Mouse (Mus musculus) gastrocnemius, adult 2 months (tissue): ENCODE results near the gene Ndufa7. TPM values are rescaled to one million over a fixed set of nuclear protein-coding genes. Genes with fewer than 3 reads are reported as not detected.

ENCODE experiments used
- DNase-seq: peaks from one replicate; pipeline ENCODE4 v3.0.0; 2022
- H3K27ac ChIP-seq: fragments of 200-600 bp; 2 replicates; pipeline ENCODE4 v1.8.1; 2022; ENCODE audit warnings: mild to moderate bottlenecking
- H3K4me3 ChIP-seq: fragments of 200-600 bp; 2 replicates; pipeline ENCODE4 v1.8.1; 2022; ENCODE audit warnings: mild to moderate bottlenecking, moderate library complexity
- CTCF ChIP-seq: fragments of 200-600 bp; IDR thresholded peaks from 2 replicates; pipeline ENCODE4 v1.8.1; 2022; ENCODE audit warnings: antibody characterized with exemption, mild to moderate bottlenecking, moderate library complexity
- intact Hi-C: fragments of 180-260 bp; cut with DNase I; formaldehyde crosslinking; loops from one replicate; pipeline ENCODE4 v1.15.1; 2025
- long read RNA-seq, 2 experiments: library from polyadenylated mRNA; stranded (forward); transcript quantifications; one replicate each; pipeline ENCODE4 v2.0.0; 2021
- total RNA-seq, 2 experiments: library from RNA; stranded (reverse); gene quantifications; 2 replicates each; pipeline ENCODE4 v1.2.3; 2021

Gene Ndufa7
- 100 to 1,000 TPM; 351 to 407 TPM for total RNA-seq
- long read RNA-seq, experiment 1, transcript Ndufa7-201 (4 exons, 528 nt), result major isoform, 421 of 452 reads
- long read RNA-seq, experiment 1, transcript Ndufa7-204 (2 exons, 610 nt), result minor isoform, 9 of 452 reads
- long read RNA-seq, experiment 1, partial matches to known transcripts, result 0 of 452 reads
- long read RNA-seq, experiment 1, other reads (novel, unspliced or antisense), result 15 of 452 reads
- long read RNA-seq, experiment 2, transcript Ndufa7-204 (2 exons, 610 nt), result minor isoform, 16 of 444 reads
- long read RNA-seq, experiment 2, transcript Ndufa7-201 (4 exons, 528 nt), result major isoform, 416 of 444 reads
- long read RNA-seq, experiment 2, partial matches to known transcripts, result 0 of 444 reads
- long read RNA-seq, experiment 2, other reads (novel, unspliced or antisense), result 6 of 444 reads

- intact Hi-C loops, result loop anchor here (10.0 kb wide), 2 partner anchors 280 to 470 kb away; partner anchors contain the start of gene Zfp81
Observed at GRCm38 (mm10) chr17:33824084-33824996, at the start of gene Ndufa7, which contains the start of gene Rps28. Gene Ndufa7 (plus strand): TSS chr17:33824572. Gene Rps28 (minus strand): TSS chr17:33824562.

GRCm38 (mm10) chr17:33774573-33775155, 49.7 kb upstream of the Ndufa7 start:
- DNase-seq, result no peak
- H3K4me3 ChIP-seq, result no peak overlapping the region
- TF ChIP-seq CTCF, result no peak
- intact Hi-C loops, result no loop called here
- no peak overlapping the region for H3K27ac ChIP-seq

More at GRCm38 (mm10) chr17:33824084-33824996, at the start of gene Ndufa7, which contains the start of gene Rps28:
- Histone ChIP-seq H3K27ac (peak within 1 kb of the TSS; percentile 97), H3K4me3 (peak within 1 kb of the TSS; percentile 90)
- no peak for TF ChIP-seq CTCF
- DNase-seq, result peak; percentile 97

GRCm38 (mm10) chr17:33775287-33775686, 49.1 kb upstream of the Ndufa7 start:
- TF ChIP-seq CTCF, result no peak
- H3K4me3 ChIP-seq, result no peak overlapping the region
- intact Hi-C loops, result no loop called here
- no peak for DNase-seq
- no peak overlapping the region for H3K27ac ChIP-seq

DNA sequence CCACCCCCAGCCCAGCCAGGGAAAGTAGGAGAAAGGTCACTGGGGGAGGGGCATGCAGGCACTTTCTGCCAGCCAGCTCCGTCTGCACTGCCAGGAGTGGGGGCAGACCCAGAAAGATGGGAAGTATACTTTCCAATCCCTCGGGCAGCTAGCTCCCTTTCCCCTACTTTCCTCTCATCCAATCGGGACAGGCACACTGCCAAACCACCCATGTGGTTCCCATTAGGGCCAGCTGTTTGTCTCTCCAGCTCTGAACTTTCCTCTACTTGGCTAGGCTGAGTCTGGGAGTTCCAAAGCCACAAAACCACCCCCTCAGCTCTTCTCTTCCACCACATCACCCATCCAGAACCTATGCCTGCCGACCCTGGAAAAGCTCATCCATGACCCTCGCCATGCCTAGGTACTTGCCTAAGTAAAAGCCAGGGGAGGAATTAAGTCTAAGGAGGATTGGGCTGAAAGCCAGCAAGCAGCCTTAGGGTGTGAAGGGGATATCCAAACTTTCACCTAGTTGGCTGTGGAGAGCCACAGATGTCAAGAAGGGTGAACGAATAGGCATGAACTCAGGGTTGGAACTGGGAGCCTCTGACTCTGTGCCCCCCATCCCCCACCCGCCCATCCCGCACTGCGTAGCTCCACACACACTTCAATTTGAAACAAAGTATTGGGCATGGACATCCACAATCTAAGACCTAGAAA, 45.0 kb upstream of the Ndufa7 start:
- peak overlapping the region; percentile 80 for H3K4me3 ChIP-seq
- intact Hi-C loops, result loop anchor here (2.0 kb wide), 1 partner anchor 23 kb away; no protein-coding TSS in a partner anchor
- H3K27ac ChIP-seq, result peak overlapping the region; percentile 91
- DNase-seq, result peak; percentile 95
- no peak for TF ChIP-seq CTCF

DNA sequence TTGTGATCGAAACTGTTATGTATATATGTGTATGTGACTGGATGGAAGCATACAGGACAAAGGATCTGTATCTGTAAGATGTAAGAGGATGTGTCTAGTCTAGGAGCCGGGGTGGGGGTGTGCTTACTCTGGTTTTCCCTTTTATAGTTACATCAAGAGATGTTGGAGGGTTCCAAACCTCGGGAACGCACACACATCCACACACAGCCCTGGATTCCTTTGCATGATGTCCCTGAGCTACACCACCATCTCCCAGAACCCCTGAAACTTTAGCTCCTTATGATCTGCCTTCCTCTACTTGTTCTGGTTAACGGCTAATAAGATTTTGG, 44.4 kb upstream of the Ndufa7 start:
- H3K4me3 ChIP-seq, result peak overlapping the region; percentile 80
- TF ChIP-seq CTCF, result no peak
- intact Hi-C loops, result loop anchor here (2.0 kb wide), 1 partner anchor 23 kb away; no protein-coding TSS in a partner anchor
- peak overlapping the region; percentile 91 for H3K27ac ChIP-seq
- no peak for DNase-seq

GRCm38 (mm10) chr17:33780431-33780830, 43.9 kb upstream of the Ndufa7 start:
- peak overlapping the region; percentile 91 for H3K27ac ChIP-seq
- intact Hi-C loops, result no loop called here
- H3K4me3 ChIP-seq, result peak overlapping the region; percentile 80
- DNase-seq, result peak; percentile 51
- no peak for TF ChIP-seq CTCF

DNA sequence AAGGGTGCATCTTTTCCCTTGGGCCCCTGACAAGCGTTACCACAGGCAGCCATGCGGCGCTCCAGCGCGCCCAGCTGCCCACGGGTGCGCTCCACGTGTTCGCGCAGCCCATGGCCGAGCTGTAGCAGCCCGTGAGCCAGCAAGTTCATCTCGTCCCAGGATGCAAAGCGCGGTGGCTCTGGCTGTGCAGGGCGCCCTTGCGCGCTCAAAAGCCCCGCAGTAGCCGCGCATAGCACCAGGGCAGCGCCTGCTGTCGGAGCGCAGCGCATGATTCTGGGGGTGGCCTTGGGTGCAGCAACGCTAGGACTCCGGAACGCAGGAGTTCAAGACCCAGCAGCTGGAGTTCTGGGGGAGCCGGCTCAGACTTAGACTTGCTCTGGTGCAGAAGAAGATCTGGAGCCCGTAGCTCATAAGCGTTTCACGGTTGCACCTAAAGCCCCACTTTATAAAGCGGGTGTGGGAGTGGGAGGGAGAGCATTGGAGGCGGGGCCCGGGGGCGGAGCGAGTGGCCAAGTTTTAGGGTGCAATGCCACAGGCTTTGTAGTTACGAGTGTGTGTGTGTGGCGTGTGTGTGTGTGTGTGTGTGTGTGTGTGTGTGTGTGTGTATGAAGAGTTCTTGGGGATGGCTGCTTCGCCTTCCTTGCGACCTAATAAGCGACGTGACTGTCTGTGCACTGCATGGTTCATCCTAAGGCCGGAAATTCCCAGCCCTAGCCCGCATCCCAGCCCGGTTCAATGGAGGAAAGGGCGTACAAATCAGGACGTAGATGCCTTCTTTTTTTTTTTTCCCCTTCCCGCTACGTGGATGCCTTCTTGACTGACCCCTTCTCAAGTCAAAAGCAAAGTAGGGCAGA, 43.0 kb upstream of the Ndufa7 start, which contains the start of gene Angptl4:
Gene Angptl4 (minus strand): TSS at position 707 of the 854 bp plus-strand sequence.
- TF ChIP-seq CTCF, result peak; percentile 6; the same call in 1 of the 2 replicates
- peak; percentile 84 for DNase-seq
- intact Hi-C loops, result no loop called here
- Histone ChIP-seq H3K27ac (peak within 1 kb of the TSS; percentile 91), H3K4me3 (peak within 1 kb of the TSS; percentile 80)

GRCm38 (mm10) chr17:33782067-33782466, 42.3 kb upstream of the Ndufa7 start:
- no peak for DNase-seq
- H3K4me3 ChIP-seq, result peak overlapping the region; percentile 80
- TF ChIP-seq CTCF, result peak; percentile 8; the same call in 1 of the 2 replicates
- intact Hi-C loops, result no loop called here
- peak overlapping the region; percentile 91 for H3K27ac ChIP-seq

GRCm38 (mm10) chr17:33783408-33783807, 41.0 kb upstream of the Ndufa7 start:
- TF ChIP-seq CTCF, result no peak
- Histone ChIP-seq H3K27ac (peak overlapping the region; percentile 91), H3K4me3 (no peak overlapping the region)
- peak; percentile 88 for DNase-seq
- intact Hi-C loops, result no loop called here

DNA sequence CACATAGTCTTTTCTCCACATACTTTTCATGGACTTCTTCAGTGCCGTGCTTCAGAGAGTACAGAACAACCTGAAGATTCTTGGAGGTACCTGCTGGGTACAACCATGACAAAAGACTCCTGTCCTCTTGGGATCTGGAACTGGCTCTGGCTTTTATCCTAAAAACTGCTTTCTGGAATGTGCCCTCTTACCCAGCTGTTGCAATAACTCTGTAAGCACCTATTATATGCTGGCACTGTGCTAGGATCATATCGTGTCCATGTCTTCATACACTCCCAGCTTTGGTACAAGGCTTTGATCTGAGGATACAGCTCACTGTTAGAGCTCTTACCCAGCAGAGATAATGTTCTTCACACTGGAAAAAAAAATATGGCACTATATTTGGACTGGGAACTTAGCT, 39.4 kb upstream of the Ndufa7 start:
- no peak for TF ChIP-seq CTCF
- intact Hi-C loops, result no loop called here

GRCm38 (mm10) chr17:33786375-33786774, 38.0 kb upstream of the Ndufa7 start:
- Histone ChIP-seq H3K27ac (no peak overlapping the region), H3K4me3 (no peak overlapping the region)
- DNase-seq, result no peak
- intact Hi-C loops, result no loop called here
- TF ChIP-seq CTCF, result no peak

More for the DNA sequence above, 39.4 kb upstream of the Ndufa7 start:
- no peak overlapping the region for H3K4me3 ChIP-seq
- DNase-seq, result no peak
- H3K27ac ChIP-seq, result peak overlapping the region; percentile 29; the same call in 1 of the 2 replicates
